Mouse (Mus musculus) myocyte (in vitro differentiated cells): Measurements from ENCODE around the gene Il15ra. TPM values are rescaled to one million over a fixed set of nuclear protein-coding genes. Genes with fewer than 3 reads are reported as not detected.
A peak's percentile ranks its signal among the peaks of the same experiment; 100 is the strongest.

Experiments used
- H3K27me3 ChIP-seq: one replicate; pipeline ENCODE4 v1.6.1; 2011; ENCODE audit not compliant: control insufficient read depth, insufficient read depth, insufficient read length
- H3K36me3 ChIP-seq: one replicate; pipeline ENCODE4 v1.6.1; 2011; ENCODE audit not compliant: control insufficient read depth, insufficient read depth
- H3K4me2 ChIP-seq: one replicate; pipeline ENCODE4 v1.6.1; 2011; ENCODE audit warnings: low read depth, control low read depth
- H3K4me3 ChIP-seq: one replicate; pipeline ENCODE4 v1.5.1; 2011; ENCODE audit warnings: mild to moderate bottlenecking, control low read depth, moderate library complexity
- H3K79me2 ChIP-seq: one replicate; pipeline ENCODE4 v1.6.1; 2011; ENCODE audit not compliant: control insufficient read depth, insufficient read depth
- H3ac ChIP-seq: one replicate; pipeline ENCODE4 v1.6.1; 2011; ENCODE audit not compliant: control insufficient read depth, insufficient read length
- CEBPB ChIP-seq: IDR thresholded peaks from 2 replicates; pipeline ENCODE4 v1.6.1; 2011; ENCODE audit warnings: mild to moderate bottlenecking, moderate library complexity; ENCODE audit not compliant: poor library complexity, insufficient read depth, severe bottlenecking
- E2F4 ChIP-seq: IDR thresholded peaks from one replicate; pipeline ENCODE4 v1.6.1; 2011; ENCODE audit warnings: mild to moderate bottlenecking, control low read depth, moderate library complexity; ENCODE audit not compliant: insufficient read depth
- MAX ChIP-seq: IDR thresholded peaks from one replicate; pipeline ENCODE4 v1.6.1; 2011; ENCODE audit warnings: low read depth, mild to moderate bottlenecking, control low read depth
- MYOD1 ChIP-seq, 3 experiments: IDR thresholded peaks; one replicate each; pipeline ENCODE4 v1.6.1; 2011; ENCODE audit warnings: control low read depth in 2 of 3, low read depth in 2 of 3, mild to moderate bottlenecking in 2 of 3, moderate library complexity in 1 of 3; ENCODE audit not compliant: insufficient read length in 2 of 3, control insufficient read depth in 1 of 3
- MYOG ChIP-seq, 3 experiments: IDR thresholded peaks; one replicate each; pipeline ENCODE4 v1.6.1; 2011; ENCODE audit warnings: control low read depth in 2 of 3, low read depth in 2 of 3, mild to moderate bottlenecking in 2 of 3; ENCODE audit not compliant: insufficient read length in 2 of 3, control insufficient read depth in 1 of 3, insufficient read depth in 1 of 3
- POLR2A ChIP-seq: IDR thresholded peaks from one replicate; pipeline ENCODE4 v1.6.1; 2011; ENCODE audit warnings: low read depth, mild to moderate bottlenecking, control low read depth, moderate library complexity; ENCODE audit not compliant: insufficient read length
- POLR2AphosphoS2 ChIP-seq: IDR thresholded peaks from one replicate; pipeline ENCODE4 v1.6.1; 2011; ENCODE audit warnings: low read depth, control low read depth; ENCODE audit not compliant: insufficient read length
- REST ChIP-seq: IDR thresholded peaks from one replicate; pipeline ENCODE4 v1.6.1; 2011; ENCODE audit warnings: mild to moderate bottlenecking, control low read depth, moderate library complexity; ENCODE audit not compliant: insufficient read depth, insufficient read length
- SRF ChIP-seq: IDR thresholded peaks from one replicate; pipeline ENCODE4 v1.6.1; 2011; ENCODE audit warnings: low read depth; ENCODE audit not compliant: control insufficient read depth, insufficient read length
- TCF12 ChIP-seq: IDR thresholded peaks from one replicate; pipeline ENCODE4 v1.6.1; 2011; ENCODE audit warnings: mild to moderate bottlenecking, control low read depth; ENCODE audit not compliant: poor library complexity, insufficient read depth, severe bottlenecking
- TCF3 ChIP-seq: IDR thresholded peaks from one replicate; pipeline ENCODE4 v1.6.1; 2011; ENCODE audit warnings: low read depth, control low read depth; ENCODE audit not compliant: insufficient read length
- USF1 ChIP-seq: IDR thresholded peaks from one replicate; pipeline ENCODE4 v1.6.1; 2011; ENCODE audit warnings: low read depth, mild to moderate bottlenecking, control low read depth, moderate library complexity
- polyA plus RNA-seq: library from polyadenylated mRNA; unstranded; fragments of >200 nt; fragmentation: generic; extraction: Trizol; gene quantifications from one replicate; pipeline ENCODE4 v1.2.1, GENCODE M21; 2012; ENCODE audit warnings: missing spikeins

Gene Il15ra
- polyA plus RNA-seq, 1 experiment, result 0.22 TPM

GRCm38 (mm10) chr2:11772401-11772800, 67.3 kb downstream of the Il15ra start:
- TF ChIP-seq CEBPB, result no peak
- TF ChIP-seq SRF, result no peak
- TF ChIP-seq TCF12, result no peak
- no peak for TF ChIP-seq E2F4
- no peak for TF ChIP-seq POLR2A
- no peak for TF ChIP-seq MYOD1 (IDR thresholded peaks at IDR 0.05; ENCODE audit: control insufficient read depth in 1 of 3, insufficient read length in 2 of 3, low read depth in 2 of 3)
- TF ChIP-seq TCF3, result no peak
- TF ChIP-seq MAX, result no peak
- no peak for TF ChIP-seq USF1
- no peak for TF ChIP-seq REST
- Histone ChIP-seq H3K27me3 (no peaks in the 10 kb centered on the region), H3K4me3 (no peak overlapping the region), H3ac (no peak overlapping the region), H3K79me2 (peaks cover 41% of the 10 kb centered on the region), H3K36me3 (peaks cover 5% of the 10 kb centered on the region), H3K4me2 (no peak overlapping the region)

GRCm38 (mm10) chr2:11774426-11774825, 69.3 kb downstream of the Il15ra start:
- H3K4me2 ChIP-seq, result no peak overlapping the region
- TF ChIP-seq REST, result no peak
- no peak for TF ChIP-seq MYOD1 (IDR thresholded peaks at IDR 0.05; ENCODE audit: control insufficient read depth in 1 of 3, insufficient read length in 2 of 3, low read depth in 2 of 3)
- no peak for TF ChIP-seq TCF3
- TF ChIP-seq MAX, result no peak
- TF ChIP-seq CEBPB, result no peak
- TF ChIP-seq E2F4, result no peak
- no peak for TF ChIP-seq USF1
- no peak for TF ChIP-seq TCF12
- no peak for TF ChIP-seq POLR2A
- TF ChIP-seq POLR2AphosphoS2, result no peak
- TF ChIP-seq MYOG (IDR thresholded peaks at IDR 0.05; ENCODE audit: control insufficient read depth in 1 of 3, insufficient read depth in 1 of 3, insufficient read length in 2 of 3, low read depth in 2 of 3), result no peak
- no peak for TF ChIP-seq SRF
- no peak overlapping the region for H3K4me3 ChIP-seq
- H3ac ChIP-seq, result no peak overlapping the region
- peaks cover 50% of the 10 kb centered on the region for H3K79me2 ChIP-seq
- no peaks in the 10 kb centered on the region for H3K27me3 ChIP-seq
- H3K36me3 ChIP-seq, result no peaks in the 10 kb centered on the region

DNA sequence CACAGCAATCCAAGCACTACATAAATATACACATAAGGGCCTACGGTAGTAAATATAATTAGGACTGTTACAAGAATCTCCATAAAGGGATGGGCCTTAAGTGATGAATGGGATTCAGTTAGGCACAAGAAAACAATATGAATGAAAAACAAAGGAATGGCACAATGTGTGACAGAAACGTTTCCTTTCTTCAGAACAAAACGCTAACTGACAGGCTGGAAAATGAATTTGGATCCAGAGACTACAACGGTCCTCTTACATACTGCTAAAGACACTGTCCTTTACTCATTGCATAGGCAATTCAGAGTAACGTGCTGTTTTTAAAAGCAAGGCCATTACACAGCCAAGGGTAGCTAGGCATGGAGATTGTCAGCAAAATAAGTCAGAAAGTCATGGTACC, 70.0 kb downstream of the Il15ra start:
- Histone ChIP-seq H3K27me3 (no peaks in the 10 kb centered on the region), H3K36me3 (no peaks in the 10 kb centered on the region), H3ac (no peak overlapping the region), H3K79me2 (peaks cover 55% of the 10 kb centered on the region), H3K4me3 (no peak overlapping the region), H3K4me2 (no peak overlapping the region)
- no peak for TF ChIP-seq SRF
- TF ChIP-seq MAX, result no peak
- TF ChIP-seq REST, result no peak
- TF ChIP-seq MYOD1 (IDR thresholded peaks at IDR 0.05; ENCODE audit: control insufficient read depth in 1 of 3, insufficient read length in 2 of 3, low read depth in 2 of 3), result no peak

- peak overlapping the region; percentile 50 for H3ac ChIP-seq
- no peak for TF ChIP-seq CEBPB
- peak overlapping the region; percentile 82 for H3K4me3 ChIP-seq
- H3K36me3 ChIP-seq, result peaks cover 5% of the 10 kb centered on the region
- H3K79me2 ChIP-seq, result peaks cover 53% of the 10 kb centered on the region
- no peaks in the 10 kb centered on the region for H3K27me3 ChIP-seq
- H3K4me2 ChIP-seq, result peak overlapping the region; percentile 81
Measured at GRCm38 (mm10) chr2:11776415-11776814, 71.3 kb downstream of the Il15ra start.

- peaks cover 9% of the 10 kb centered on the region for H3K36me3 ChIP-seq
- H3K4me2 ChIP-seq, result peak within 1 kb of the TSS; percentile 95
- TF ChIP-seq MAX, result no peak
- TF ChIP-seq SRF, result peak; percentile 18
- TF ChIP-seq MYOD1 (IDR thresholded peaks at IDR 0.05; ENCODE audit: control insufficient read depth in 1 of 3, insufficient read length in 2 of 3, low read depth in 2 of 3), result peak in 1 of 3 experiments; percentile 16
- TF ChIP-seq USF1, result no peak
- TF ChIP-seq CEBPB, result no peak
- peak; percentile 85 for TF ChIP-seq POLR2AphosphoS2
- peak; percentile 43 for TF ChIP-seq TCF3
- peak; percentile 88 for TF ChIP-seq POLR2A
- TF ChIP-seq MYOG (IDR thresholded peaks at IDR 0.05; ENCODE audit: control insufficient read depth in 1 of 3, insufficient read depth in 1 of 3, insufficient read length in 2 of 3, low read depth in 2 of 3), result peak in 1 of 3 experiments; percentile 24
- TF ChIP-seq REST, result no peak
- peaks cover 45% of the 10 kb centered on the region for H3K79me2 ChIP-seq
- H3ac ChIP-seq, result peak within 1 kb of the TSS; percentile 50
- no peaks in the 10 kb centered on the region for H3K27me3 ChIP-seq
- peak within 1 kb of the TSS; percentile 82 for H3K4me3 ChIP-seq
Measured at GRCm38 (mm10) chr2:11777091-11778068, 72.3 kb downstream of the Il15ra start, which contains the start of the genes Fbh1 and Ankrd16. Fbh1 (minus strand) TSS chr2:11777582. Ankrd16 (plus strand) TSS chr2:11777876.
